Mouse (Mus musculus): ENCODE data around the gene Bcar1. TPM values are rescaled to one million over a fixed set of nuclear protein-coding genes. Genes with fewer than 3 reads are reported as not detected.

The Bcar1 gene
- total and polyA plus RNA-seq, 2 experiments from 2014 or later: 27.9 to 53.2 TPM

- H3K27me3 ChIP-seq (ENCODE audit: control insufficient read depth, insufficient read depth, low read length): no peaks in the 10 kb centered on the region
- 43% methylated on average over 5 of the region's 5 CpGs for WGBS
- no peak overlapping the region for H3K4me2 ChIP-seq (ENCODE audit: low read depth, low read length)
- no peak for TF ChIP-seq CTCF (IDR thresholded peaks at IDR 0.05; ENCODE audit: low read depth)
- no peak for TF ChIP-seq EP300 (IDR thresholded peaks at IDR 0.05; ENCODE audit: low read depth)
- H3K4me3 ChIP-seq (ENCODE audit: low read depth, low read length): no peak overlapping the region
- no peak for DNase-seq (ENCODE audit: low spot score)
- H3K4me1 ChIP-seq (ENCODE audit: control insufficient read depth, insufficient read depth): peaks cover 33% of the 10 kb centered on the region
- H3K9me3 ChIP-seq (replicated peaks; ENCODE audit: control insufficient read depth, low read length): no peaks in the 10 kb centered on the region
- no peak for ATAC-seq (ENCODE audit: insufficient read depth, low read depth)
- H3K36me3 ChIP-seq (replicated peaks; ENCODE audit: control insufficient read depth, insufficient read depth, low read length): peaks cover 42% of the 10 kb centered on the region
- H3K27ac ChIP-seq (ENCODE audit: low read depth): peak overlapping the region; percentile 100; the same call in 1 of the 2 replicates
- H3K9ac ChIP-seq (replicated peaks; ENCODE audit: low read depth, low read length): no peak overlapping the region
Observed at GRCm38 (mm10) chr8:111718937-111719336, 24.7 kb downstream of the Bcar1 start.

GRCm38 (mm10) chr8:111717866-111718265 is 25.7 kb downstream of the Bcar1 start:
- H3K27me3 ChIP-seq (ENCODE audit: control insufficient read depth, insufficient read depth, low read length): no peaks in the 10 kb centered on the region
- H3K4me3 ChIP-seq (ENCODE audit: low read depth, low read length): no peak overlapping the region
- TF ChIP-seq EP300 (IDR thresholded peaks at IDR 0.05; ENCODE audit: low read depth): no peak
- peak; percentile 48 for TF ChIP-seq CTCF (IDR thresholded peaks at IDR 0.05; ENCODE audit: low read depth)
- peak overlapping the region; percentile 100 for H3K27ac ChIP-seq (ENCODE audit: low read depth)
- H3K4me2 ChIP-seq (ENCODE audit: low read depth, low read length): peak overlapping the region; percentile 36; the same call in 1 of the 2 replicates
- 24% methylated on average over 6 of the region's 6 CpGs for WGBS
- DNase-seq (ENCODE audit: low spot score) (no peak), ATAC-seq (ENCODE audit: insufficient read depth, low read depth) (0 out of 2 replicates have a peak, but pooled peaks have one; percentile 1)
- peaks cover 31% of the 10 kb centered on the region for H3K4me1 ChIP-seq (ENCODE audit: control insufficient read depth, insufficient read depth)
- no peaks in the 10 kb centered on the region for H3K9me3 ChIP-seq (replicated peaks; ENCODE audit: control insufficient read depth, low read length)
- peaks cover 52% of the 10 kb centered on the region for H3K36me3 ChIP-seq (replicated peaks; ENCODE audit: control insufficient read depth, insufficient read depth, low read length)
- peak overlapping the region; percentile 68 for H3K9ac ChIP-seq (replicated peaks; ENCODE audit: low read depth, low read length)

- no peaks in the 10 kb centered on the region for H3K27me3 ChIP-seq (ENCODE audit: control insufficient read depth, insufficient read depth, low read length)
- H3K36me3 ChIP-seq (replicated peaks; ENCODE audit: control insufficient read depth, insufficient read depth, low read length): peaks cover 56% of the 10 kb centered on the region
- WGBS: 20% methylated on average over 4 of the region's 4 CpGs
- H3K4me2 ChIP-seq (ENCODE audit: low read depth, low read length): peak overlapping the region; percentile 36
- H3K27ac ChIP-seq (ENCODE audit: low read depth): peak overlapping the region; percentile 100
- TF ChIP-seq EP300 (IDR thresholded peaks at IDR 0.05; ENCODE audit: low read depth): no peak
- no peak for TF ChIP-seq CTCF (IDR thresholded peaks at IDR 0.05; ENCODE audit: low read depth)
- H3K4me1 ChIP-seq (ENCODE audit: control insufficient read depth, insufficient read depth): peaks cover 31% of the 10 kb centered on the region
- ATAC-seq (ENCODE audit: insufficient read depth, low read depth): no peak
- DNase-seq (ENCODE audit: low spot score): no peak
- H3K4me3 ChIP-seq (ENCODE audit: low read depth, low read length): no peak overlapping the region
- H3K9ac ChIP-seq (replicated peaks; ENCODE audit: low read depth, low read length): peak overlapping the region; percentile 68
- no peaks in the 10 kb centered on the region for H3K9me3 ChIP-seq (replicated peaks; ENCODE audit: control insufficient read depth, low read length)
Observed at GRCm38 (mm10) chr8:111717488-111717792, 26.2 kb downstream of the Bcar1 start.

GRCm38 (mm10) chr8:111716603-111717487 is 26.8 kb downstream of the Bcar1 start:
- TF ChIP-seq CTCF (IDR thresholded peaks at IDR 0.05; ENCODE audit: low read depth) (peak; percentile 0; the same call in 1 of the 2 replicates), EP300 (IDR thresholded peaks at IDR 0.05; ENCODE audit: low read depth) (peak; percentile 73)
- Histone ChIP-seq H3K4me2 (ENCODE audit: low read depth, low read length) (peak overlapping the region; percentile 36), H3K9ac (replicated peaks; ENCODE audit: low read depth, low read length) (peak overlapping the region; percentile 68), H3K9me3 (replicated peaks; ENCODE audit: control insufficient read depth, low read length) (no peaks in the 10 kb centered on the region), H3K4me1 (ENCODE audit: control insufficient read depth, insufficient read depth) (peaks cover 31% of the 10 kb centered on the region), H3K27me3 (ENCODE audit: control insufficient read depth, insufficient read depth, low read length) (no peaks in the 10 kb centered on the region), H3K27ac (ENCODE audit: low read depth) (peak overlapping the region; percentile 100), H3K36me3 (replicated peaks; ENCODE audit: control insufficient read depth, insufficient read depth, low read length) (peaks cover 62% of the 10 kb centered on the region), H3K4me3 (ENCODE audit: low read depth, low read length) (no peak overlapping the region)
- DNase-seq (ENCODE audit: low spot score): peak; percentile 93
- ATAC-seq (ENCODE audit: insufficient read depth, low read depth): peak; percentile 90
- 13% methylated on average over 10 of the region's 10 CpGs for WGBS

- H3K4me1 ChIP-seq (ENCODE audit: control insufficient read depth, insufficient read depth): peaks cover 31% of the 10 kb centered on the region
- H3K36me3 ChIP-seq (replicated peaks; ENCODE audit: control insufficient read depth, insufficient read depth, low read length): peaks cover 68% of the 10 kb centered on the region
- no peaks in the 10 kb centered on the region for H3K9me3 ChIP-seq (replicated peaks; ENCODE audit: control insufficient read depth, low read length)
- H3K4me3 ChIP-seq (ENCODE audit: low read depth, low read length): no peak overlapping the region
- ATAC-seq (ENCODE audit: insufficient read depth, low read depth) (no peak), DNase-seq (ENCODE audit: low spot score) (no peak)
- H3K4me2 ChIP-seq (ENCODE audit: low read depth, low read length): no peak overlapping the region
- peak overlapping the region; percentile 100 for H3K27ac ChIP-seq (ENCODE audit: low read depth)
- no peak for TF ChIP-seq EP300 (IDR thresholded peaks at IDR 0.05; ENCODE audit: low read depth)
- peak; percentile 3; the same call in 1 of the 2 replicates for TF ChIP-seq CTCF (IDR thresholded peaks at IDR 0.05; ENCODE audit: low read depth)
- H3K27me3 ChIP-seq (ENCODE audit: control insufficient read depth, insufficient read depth, low read length): no peaks in the 10 kb centered on the region
- H3K9ac ChIP-seq (replicated peaks; ENCODE audit: low read depth, low read length): 0 out of 2 replicates have a peak overlapping the region, but pooled peaks have one; percentile 68
- WGBS: 82% methylated on average over 13 of the region's 13 CpGs
Observed at GRCm38 (mm10) chr8:111715514-111715913, 28.1 kb downstream of the Bcar1 start.
